Mouse (Mus musculus) erythroblast, embryonic 14.5 days (primary cell): ENCODE data around the gene Gadd45gip1.

ENCODE experiments used
- GATA1 ChIP-seq: IDR thresholded peaks from 2 replicates; pipeline ENCODE4 v1.6.1; 2012; ENCODE audit warnings: low read length, inconsistent platforms, mixed read lengths
- TAL1 ChIP-seq: IDR thresholded peaks from 3 replicates; pipeline ENCODE4 v1.6.1; 2012; ENCODE audit warnings: low read length, inconsistent platforms, mixed read lengths

DNA sequence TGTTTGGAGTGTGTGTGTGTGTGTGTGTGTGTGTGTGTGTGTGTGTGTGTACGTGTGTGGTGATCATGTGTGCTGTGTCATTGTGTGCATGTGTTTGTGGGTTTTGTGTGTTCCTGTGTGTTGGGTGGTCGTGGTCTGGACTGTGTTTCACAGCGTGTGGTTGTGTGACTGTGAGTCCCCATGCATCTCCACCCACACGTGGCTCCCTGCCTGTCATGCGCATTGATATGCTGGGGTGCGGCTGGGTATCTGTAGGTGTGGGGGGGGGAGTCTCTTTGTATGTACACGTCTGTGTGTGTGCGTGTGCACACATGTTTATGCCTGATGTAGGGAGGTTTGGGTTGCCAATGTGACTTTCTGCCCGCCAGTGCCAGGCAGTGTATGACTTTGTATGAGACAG is 38.2 kb upstream of the Gadd45gip1 start:
- TF ChIP-seq GATA1 = no peak
- no peak for TF ChIP-seq TAL1
